Mouse (Mus musculus): ENCODE measurements around the gene Clns1a.

- TF ChIP-seq FLI1 (IDR thresholded peaks at IDR 0.05; ENCODE audit: low read length) (no peak), GATA1 (IDR thresholded peaks at IDR 0.05; ENCODE audit: borderline replicate concordance, low read length) (no peak)
Observed at GRCm38 (mm10) chr7:97733606-97734005, 37.2 kb downstream of the Clns1a start.

All from megakaryocyte, embryonic 14.5 days (primary cell).